In genomic region chrX:73458877-73459392, GRCm38 (mm10) we compare ENCODE assay signal across 8 mouse cellular contexts. TPM values are rescaled to one million over a fixed set of nuclear protein-coding genes. Genes with fewer than 3 reads are reported as not detected.
DNase-seq lines count a peak whose midpoint lies in the region; ATAC-seq lines count a peak whose summit lies in the region.

Gene Haus7 (minus strand): TSS chrX:73459044.

- H3K79me2 ChIP-seq in macrophage (ENCODE audit: inconsistent target), result no peaks in the 10 kb centered on the region

- DNase-seq in WW6 (ENCODE audit: low read depth, low spot score), result peak; percentile 74
- DNase-seq in cerebellum, postnatal 4 days (ENCODE audit: low spot score in 2 of 2), result peak; percentile 68 to 83
- DNase-seq in gastrocnemius, adult 18-20 months (ENCODE audit: low spot score), result peak; percentile 94
- peak; percentile 75 to 90 for DNase-seq in left cerebral cortex, adult 18-20 months (ENCODE audit: low spot score in 2 of 2)
- DNase-seq in right cerebral cortex, adult 18-20 months, result peak; percentile 95
- peak; percentile 69 for DNase-seq in urinary bladder, postnatal 10 days (ENCODE audit: low spot score)

- peak within 1 kb of the TSS; percentile 48; the same call in 1 of the 2 replicates for H3K27ac ChIP-seq in hindbrain, embryonic 16.5 days (ENCODE audit: low read depth, low read length)
- no peak within 1 kb of the TSS for H3K27ac ChIP-seq in macrophage

- WGBS in hindbrain, embryonic 16.5 days, result 15% methylated on average over 26 of the region's 26 CpGs
- 25% methylated on average over 26 of the region's 26 CpGs for WGBS in macrophage (ENCODE audit: missing documents)

- H3K9ac ChIP-seq in hindbrain, embryonic 16.5 days (ENCODE audit: low read depth, low read length), result peak within 1 kb of the TSS; percentile 62

- H3K36me3 ChIP-seq in hindbrain, embryonic 16.5 days (ENCODE audit: control insufficient read depth, insufficient read depth, low read length), result no peaks in the 10 kb centered on the region
- no peaks in the 10 kb centered on the region for H3K36me3 ChIP-seq in macrophage (ENCODE audit: inconsistent target)

- no peaks in the 10 kb centered on the region for H3K9me3 ChIP-seq in hindbrain, embryonic 16.5 days (ENCODE audit: control insufficient read depth, low read length)

- peak within 1 kb of the TSS; percentile 61 for H3K4me2 ChIP-seq in hindbrain, embryonic 16.5 days (ENCODE audit: low read length)

- peak; percentile 100 for ATAC-seq in hindbrain, embryonic 16.5 days

- H3K4me3 ChIP-seq in hindbrain, embryonic 16.5 days (ENCODE audit: low read length), result peak within 1 kb of the TSS; percentile 55
- H3K4me3 ChIP-seq in macrophage (ENCODE audit: inconsistent target), result peak within 1 kb of the TSS; percentile 55

- no peaks in the 10 kb centered on the region for H3K27me3 ChIP-seq in hindbrain, embryonic 16.5 days (replicated peaks; ENCODE audit: control insufficient read depth, insufficient read depth, low read length)

- H3K4me1 ChIP-seq in hindbrain, embryonic 16.5 days (ENCODE audit: control insufficient read depth, insufficient read depth, low read depth, low read length), result no peaks in the 10 kb centered on the region; the same call in 1 of the 2 replicates

RNA-seq across cellular contexts. Expression of gene Haus7, which starts in this region (rescaled TPM):
- 10 to 100 TPM in 1 of 2 experiments, 1 to 10 TPM in 1; 9.7 to 12.3 TPM for total RNA-seq in gastrocnemius, adult 18-20 months (2021)
- 68.4 and 70.7 TPM in 2 replicates for polyA plus RNA-seq in hindbrain, embryonic 16.5 days (2015; fragmentation: Nextera tagmentation; extraction: Ambion mirVana)
- 10 to 100 TPM; 10.8 to 11.2 TPM for total RNA-seq in left cerebral cortex, adult 18-20 months (2021)
- 10 to 100 TPM in 22 of 26 experiments, 1 to 10 TPM in 4; 8.6 to 20.3 (median 13.4) TPM for total RNA-seq in macrophage (2018; cell fraction: chromatin; rRNA removed)
- total RNA-seq in macrophage (2018; cell fraction: cytosol; rRNA removed), result 10 to 100 TPM in 6 of 26 experiments, 1 to 10 TPM in 20; 5.9 to 12.7 (median 8.6) TPM
- 10 to 100 TPM in 18 of 26 experiments, 1 to 10 TPM in 8; 4.2 to 31.5 (median 12.2) TPM for total RNA-seq in macrophage (2018; cell fraction: nucleus; rRNA removed)
- polyA plus RNA-seq in macrophage (2018), result 7.9 to 15.4 TPM (median 9.0 TPM) in 3 replicates
